Mouse (Mus musculus) kidney, adult 2 months (tissue): ENCODE measurements at regions not wholly inside any gene's neighbourhood (a gene's known extent, or its start where the extent isn't known, plus 50 kb on each side); places are given as distances from the start of the nearest gene placed in this dataset.

ENCODE experiments used
- DNase-seq: peaks from one replicate; pipeline ENCODE4 v3.0.0; 2021
- H3K27ac ChIP-seq: fragments of 200-500 bp; 2 replicates; pipeline ENCODE4 v1.5.1; 2012; ENCODE audit warnings: low read depth, low read length, control low read depth, inconsistent platforms; ENCODE audit not compliant: insufficient read depth
- H3K27me3 ChIP-seq: fragments of 200-500 bp; replicated peaks from 2 replicates; pipeline ENCODE4 v1.6.1; 2012; ENCODE audit warnings: mild to moderate bottlenecking, moderate library complexity, low read length, inconsistent platforms; ENCODE audit not compliant: control insufficient read depth, insufficient read depth
- H3K36me3 ChIP-seq: fragments of 200-500 bp; 2 replicates; pipeline ENCODE4 v1.6.1; 2012; ENCODE audit warnings: mild to moderate bottlenecking, moderate library complexity, low read length, inconsistent platforms; ENCODE audit not compliant: control insufficient read depth, insufficient read depth
- H3K4me1 ChIP-seq: fragments of 200-500 bp; 2 replicates; pipeline ENCODE4 v1.6.1; 2011; ENCODE audit warnings: low read length; ENCODE audit not compliant: control insufficient read depth, insufficient read depth
- H3K4me3 ChIP-seq: fragments of 200-500 bp; 2 replicates; pipeline ENCODE4 v1.5.1; 2011; ENCODE audit warnings: mild to moderate bottlenecking, low read depth, low read length, control low read depth; ENCODE audit not compliant: insufficient read depth
- CTCF ChIP-seq: fragments of 200-500 bp; conservative IDR thresholded peaks from 2 replicates; pipeline ENCODE4 v1.5.1; 2011; ENCODE audit warnings: low read depth, mild to moderate bottlenecking, control low read depth, low read length, moderate library complexity, mixed read lengths; ENCODE audit not compliant: insufficient read depth, insufficient read length
- POLR2A ChIP-seq: fragments of 200-500 bp; IDR thresholded peaks from one replicate; pipeline ENCODE4 v1.6.1; 2011; ENCODE audit warnings: low read depth, low read length, control low read depth
- WGBS: fragments of 180-500 bp; shearing (Covaris S2); methylation state at CpG from one replicate; pipeline ENCODE4 v1.1.7; 2018; 5-methylcytosine and 5-hydroxymethylcytosine counted together

DNA sequence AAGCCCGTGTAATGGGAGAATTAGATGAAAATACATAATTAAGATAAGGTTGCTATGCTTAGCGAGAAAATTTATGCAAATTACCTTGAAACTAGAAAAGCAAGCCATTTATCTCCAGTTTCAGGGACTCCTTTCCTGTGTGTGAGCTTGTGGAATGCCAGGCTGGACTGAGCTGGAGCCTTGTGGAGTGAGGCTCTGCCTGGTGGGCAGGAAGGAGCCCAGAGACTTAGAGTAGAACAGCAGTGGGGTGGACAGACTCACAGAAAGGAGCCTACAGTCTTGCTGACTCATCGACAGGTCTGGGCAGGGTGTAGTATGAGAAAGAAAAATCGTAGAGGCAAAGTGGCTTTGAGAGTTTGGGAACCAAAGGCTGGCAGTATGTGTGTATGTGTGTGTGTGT is 180.6 kb downstream of the Thbs2 start:
- H3K27ac ChIP-seq = no peak overlapping the region; the same call in 1 of the 2 replicates
- TF ChIP-seq CTCF (no peak), POLR2A (no peak)
- 65% methylated on average over 4 of the region's 4 CpGs for WGBS
- DNase-seq = peak; percentile 2
- no peaks in the 10 kb centered on the region for H3K27me3 ChIP-seq
- H3K4me3 ChIP-seq = no peak overlapping the region
- H3K36me3 ChIP-seq = no peaks in the 10 kb centered on the region
- H3K4me1 ChIP-seq = no peaks in the 10 kb centered on the region

DNA sequence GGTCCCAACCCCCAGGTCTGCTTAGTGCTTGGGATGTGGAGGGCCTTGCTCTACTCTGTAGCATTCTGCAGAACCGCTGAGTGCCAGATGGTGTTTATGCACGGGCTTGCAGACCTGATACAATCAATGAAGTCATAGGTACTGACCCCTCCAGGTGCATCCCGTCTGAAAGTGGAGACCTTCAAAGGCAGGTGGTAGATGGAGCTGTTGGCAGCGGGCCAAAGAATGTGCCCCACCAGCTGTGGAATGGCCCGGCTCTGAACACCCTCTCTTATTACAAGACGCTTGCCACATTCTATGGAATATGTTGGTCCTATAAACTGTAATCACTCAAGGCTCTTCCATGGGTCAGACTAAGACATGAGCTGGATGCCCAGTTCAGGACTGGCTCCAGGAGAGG is 183.5 kb downstream of the Thbs2 start:
- H3K4me1 ChIP-seq = no peaks in the 10 kb centered on the region
- DNase-seq = no peak
- TF ChIP-seq POLR2A (no peak), CTCF (no peak)
- no peak overlapping the region for H3K4me3 ChIP-seq
- H3K36me3 ChIP-seq = no peaks in the 10 kb centered on the region
- H3K27me3 ChIP-seq = no peaks in the 10 kb centered on the region
- H3K27ac ChIP-seq = no peak overlapping the region
- 37% methylated on average over 6 of the region's 6 CpGs for WGBS

DNA sequence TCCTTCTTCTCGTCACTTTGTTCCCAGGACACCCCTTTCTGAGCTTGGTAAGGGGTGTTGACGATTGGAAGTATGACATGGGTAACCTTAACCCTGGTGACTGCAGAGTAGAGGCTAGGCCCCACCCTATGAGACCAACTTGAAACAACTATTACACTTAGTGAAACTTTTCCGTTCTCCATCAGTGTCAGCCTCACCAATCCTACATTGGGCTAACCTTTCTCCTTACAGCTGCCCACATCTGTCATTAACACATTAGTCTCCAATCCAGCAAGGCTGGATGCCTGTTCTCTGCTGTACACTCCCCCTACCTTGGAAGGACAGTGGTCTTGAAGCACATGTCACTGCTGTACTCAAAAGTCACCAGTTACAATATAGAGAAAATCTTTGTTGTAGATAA is 186.9 kb downstream of the Thbs2 start:
- Histone ChIP-seq H3K27ac (no peak overlapping the region), H3K27me3 (no peaks in the 10 kb centered on the region), H3K4me3 (no peak overlapping the region), H3K4me1 (no peaks in the 10 kb centered on the region), H3K36me3 (no peaks in the 10 kb centered on the region)
- 83% methylated on average over 3 of the region's 3 CpGs for WGBS
- DNase-seq = no peak
- TF ChIP-seq CTCF (no peak), POLR2A (no peak)

DNA sequence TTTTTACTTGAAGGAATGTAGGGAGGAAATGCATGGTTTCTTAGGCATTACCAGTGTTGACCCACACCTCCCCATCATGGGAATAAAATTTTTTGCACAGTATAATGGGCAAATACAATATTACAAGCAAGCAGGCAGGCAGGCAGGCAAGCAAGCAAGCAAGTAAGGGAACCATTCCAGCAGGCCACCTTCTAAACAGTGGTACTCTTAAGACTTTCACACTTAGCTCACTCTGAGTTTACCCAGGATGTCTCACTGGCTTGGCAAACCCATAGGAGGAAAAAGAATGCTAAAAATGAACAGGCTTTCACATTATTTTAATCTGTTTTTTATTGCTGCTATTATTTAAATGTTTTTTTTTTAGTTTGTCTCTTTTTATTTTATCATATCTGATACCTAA is 187.9 kb downstream of the Thbs2 start:
- no peak for DNase-seq
- no peak for TF ChIP-seq CTCF
- no peak for TF ChIP-seq POLR2A
- H3K36me3 ChIP-seq = no peaks in the 10 kb centered on the region

DNA sequence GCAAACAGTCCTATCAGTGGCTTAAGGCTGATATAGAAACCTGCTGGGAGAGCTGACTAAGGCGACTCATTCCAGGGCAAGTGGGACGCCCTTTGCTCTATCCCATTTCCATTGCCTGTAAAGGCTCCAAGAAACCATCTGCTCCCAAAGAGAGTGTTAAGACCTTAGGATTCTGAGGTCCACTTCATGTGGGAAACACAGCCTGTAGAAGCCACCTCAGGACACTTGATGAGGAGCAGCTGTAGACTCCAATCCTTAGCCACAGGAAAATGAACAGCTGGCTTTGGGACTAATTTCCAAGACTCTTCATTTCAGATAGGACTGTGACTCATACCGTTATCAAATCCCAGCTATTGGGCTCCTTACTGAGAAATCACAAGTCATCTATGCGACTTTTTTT is 188.6 kb downstream of the Thbs2 start:
- 76% methylated on average over 4 of the region's 4 CpGs for WGBS
- Histone ChIP-seq H3K27ac (no peak overlapping the region), H3K4me1 (no peaks in the 10 kb centered on the region), H3K27me3 (no peaks in the 10 kb centered on the region), H3K36me3 (no peaks in the 10 kb centered on the region), H3K4me3 (no peak overlapping the region)
- DNase-seq = peak; percentile 56
- no peak for TF ChIP-seq POLR2A
- TF ChIP-seq CTCF = no peak

More for the DNA sequence above, 187.9 kb downstream of the Thbs2 start:
- no peak overlapping the region for H3K27ac ChIP-seq
- H3K27me3 ChIP-seq = no peaks in the 10 kb centered on the region
- no peak overlapping the region for H3K4me3 ChIP-seq
- H3K4me1 ChIP-seq = no peaks in the 10 kb centered on the region

DNA sequence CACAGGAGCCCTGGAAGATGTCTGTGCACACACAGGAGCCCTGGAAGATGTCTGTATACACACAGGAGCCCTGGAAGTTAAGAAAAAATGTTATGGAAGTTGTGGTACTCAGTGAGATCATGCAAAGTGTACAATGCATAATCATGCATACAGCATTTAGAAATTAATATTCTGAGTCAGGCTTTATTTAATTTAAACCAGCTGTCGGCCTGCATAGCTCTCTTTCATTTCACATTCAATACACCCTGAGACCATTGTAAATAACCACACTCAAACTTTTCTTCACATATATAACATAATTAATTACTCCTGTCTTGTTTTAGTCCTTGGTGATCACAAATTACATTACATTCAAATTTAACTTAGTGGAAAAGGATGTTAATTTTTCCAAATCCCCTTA is 190.4 kb downstream of the Thbs2 start:
- DNase-seq = no peak
- H3K4me1 ChIP-seq = no peaks in the 10 kb centered on the region
- H3K4me3 ChIP-seq = no peak overlapping the region
- no peak for TF ChIP-seq POLR2A
- TF ChIP-seq CTCF = no peak
- no peak overlapping the region for H3K27ac ChIP-seq
- WGBS = 93% methylated on average over 1 of the region's 1 CpGs
- no peaks in the 10 kb centered on the region for H3K27me3 ChIP-seq
- H3K36me3 ChIP-seq = no peaks in the 10 kb centered on the region

DNA sequence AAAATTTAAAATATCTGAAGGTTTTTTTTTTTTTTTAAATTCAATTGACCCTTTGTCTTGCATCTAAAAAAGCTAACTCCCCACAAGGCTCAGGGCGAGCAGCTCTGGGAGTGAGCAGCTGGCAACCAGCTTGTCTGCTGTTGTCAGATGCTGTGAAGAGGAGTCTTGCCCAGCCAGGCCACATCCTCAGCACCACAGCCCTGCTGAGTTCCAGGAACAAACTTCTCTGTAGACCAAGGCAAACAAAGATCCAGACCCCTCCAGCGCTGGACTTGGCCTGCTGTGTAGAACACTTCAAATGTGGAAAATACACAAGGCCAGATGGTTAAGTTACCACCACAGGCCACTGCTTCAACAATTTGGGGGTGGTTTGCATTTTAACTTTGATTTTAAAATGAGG is 192.7 kb downstream of the Thbs2 start:
- DNase-seq = no peak
- Histone ChIP-seq H3K4me1 (no peaks in the 10 kb centered on the region), H3K27me3 (no peaks in the 10 kb centered on the region), H3K36me3 (no peaks in the 10 kb centered on the region), H3K27ac (no peak overlapping the region), H3K4me3 (no peak overlapping the region)
- 80% methylated on average over 2 of the region's 2 CpGs for WGBS
- TF ChIP-seq CTCF (no peak), POLR2A (no peak)

DNA sequence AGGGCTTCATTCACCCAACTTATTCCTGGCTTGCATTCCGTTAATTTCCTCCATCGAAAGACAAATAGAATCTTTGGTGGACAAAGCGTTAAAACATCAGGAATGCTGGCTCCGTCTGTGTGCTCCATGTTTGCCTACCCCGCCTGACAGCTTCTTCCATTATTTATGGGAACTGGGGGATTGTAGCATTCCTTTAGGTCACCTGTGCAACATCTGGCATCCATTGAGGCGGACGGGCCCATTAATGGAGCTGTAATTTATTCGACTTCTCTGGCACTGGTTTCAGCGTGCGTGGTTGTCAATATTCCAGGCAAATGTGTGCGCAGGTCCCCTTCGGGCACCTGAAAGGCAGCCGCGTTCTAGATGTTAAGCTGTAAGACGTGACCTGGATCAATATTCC is 196.9 kb downstream of the Thbs2 start:
- Histone ChIP-seq H3K27me3 (no peaks in the 10 kb centered on the region), H3K36me3 (no peaks in the 10 kb centered on the region), H3K27ac (no peak overlapping the region), H3K4me3 (no peak overlapping the region), H3K4me1 (no peaks in the 10 kb centered on the region)
- TF ChIP-seq POLR2A (no peak), CTCF (no peak)
- DNase-seq = no peak
- WGBS = 56% methylated on average over 15 of the region's 15 CpGs
